Mouse (Mus musculus): Measurements from ENCODE around the gene Zfp106. TPM values are rescaled to one million over a fixed set of nuclear protein-coding genes. Genes with fewer than 3 reads are reported as not detected.

The Zfp106 gene
- polyA plus RNA-seq, 1 experiment from 2014 or later, result 24.8 TPM

DNA sequence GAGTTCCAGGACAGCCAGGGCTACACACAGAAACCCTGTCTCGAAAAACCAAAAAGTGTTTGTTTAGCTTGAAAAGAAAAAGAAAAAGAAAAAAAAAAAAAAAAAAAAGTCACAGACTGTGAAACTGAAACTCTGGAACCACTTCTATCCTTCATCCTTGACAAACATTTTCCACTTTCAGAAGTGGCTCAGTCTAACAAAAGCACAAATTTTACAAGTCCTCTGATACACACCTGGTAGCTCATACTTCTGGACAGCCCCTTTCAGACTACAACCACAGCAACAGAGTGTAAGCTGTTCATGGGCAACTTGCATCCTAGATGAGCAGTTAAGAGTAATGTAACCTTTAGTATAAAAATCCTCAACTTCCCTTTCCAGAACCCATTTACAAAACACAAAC is 2.1 kb downstream of the Zfp106 start:
- Histone ChIP-seq H3K9me3 (ENCODE audit: control insufficient read depth) (no peaks in the 10 kb centered on the region), H3K27me3 (replicated peaks; ENCODE audit: control insufficient read depth, insufficient read depth, low read length) (no peaks in the 10 kb centered on the region), H3K4me2 (replicated peaks; ENCODE audit: low read depth) (no peak overlapping the region), H3K27ac (ENCODE audit: low read depth, low read length) (no peak overlapping the region), H3K9ac (ENCODE audit: low read depth, low read length) (no peak overlapping the region), H3K4me1 (replicated peaks; ENCODE audit: control insufficient read depth, insufficient read depth, low read length) (no peaks in the 10 kb centered on the region), H3K4me3 (ENCODE audit: low read depth, low read length) (no peak overlapping the region), H3K36me3 (ENCODE audit: control insufficient read depth, insufficient read depth) (0 out of 2 replicates have a peak, but pooled peaks cover 3% of the 10 kb centered on the region)
- WGBS, result 76% methylated on average over 1 of the region's 1 CpGs
- TF ChIP-seq CTCF (IDR thresholded peaks at IDR 0.05; ENCODE audit: low read depth), result no peak
- no peak for ATAC-seq

DNA sequence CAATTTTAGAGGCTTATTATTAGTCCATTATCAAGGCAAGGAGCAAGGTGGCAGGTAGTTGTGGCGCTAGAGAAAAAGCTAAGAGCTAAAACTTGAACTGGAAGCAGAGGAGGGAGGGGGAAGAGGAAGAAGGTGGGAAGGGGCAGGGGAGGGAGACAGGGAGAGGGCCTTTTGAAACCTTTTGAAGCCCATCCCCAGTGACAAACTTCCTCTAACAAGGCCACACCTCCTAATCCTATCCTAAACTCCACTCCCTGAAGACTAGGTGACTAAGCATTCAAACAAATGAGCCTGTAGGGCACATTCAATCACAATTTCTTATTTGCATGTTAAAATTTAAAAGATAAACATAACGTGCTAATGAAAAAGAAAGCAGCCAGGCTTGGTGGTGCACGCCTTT is 4.8 kb downstream of the Zfp106 start:
- Histone ChIP-seq H3K9ac (ENCODE audit: low read depth, low read length) (no peak overlapping the region), H3K4me1 (replicated peaks; ENCODE audit: control insufficient read depth, insufficient read depth, low read length) (no peaks in the 10 kb centered on the region), H3K27me3 (replicated peaks; ENCODE audit: control insufficient read depth, insufficient read depth, low read length) (no peaks in the 10 kb centered on the region), H3K4me3 (ENCODE audit: low read depth, low read length) (no peak overlapping the region), H3K4me2 (replicated peaks; ENCODE audit: low read depth) (no peak overlapping the region), H3K27ac (ENCODE audit: low read depth, low read length) (no peak overlapping the region), H3K9me3 (ENCODE audit: control insufficient read depth) (no peaks in the 10 kb centered on the region), H3K36me3 (ENCODE audit: control insufficient read depth, insufficient read depth) (peaks cover 11% of the 10 kb centered on the region; the same call in 1 of the 2 replicates)
- ATAC-seq, result no peak
- TF ChIP-seq CTCF (IDR thresholded peaks at IDR 0.05; ENCODE audit: low read depth), result no peak
- WGBS, result 72% methylated on average over 3 of the region's 3 CpGs

DNA sequence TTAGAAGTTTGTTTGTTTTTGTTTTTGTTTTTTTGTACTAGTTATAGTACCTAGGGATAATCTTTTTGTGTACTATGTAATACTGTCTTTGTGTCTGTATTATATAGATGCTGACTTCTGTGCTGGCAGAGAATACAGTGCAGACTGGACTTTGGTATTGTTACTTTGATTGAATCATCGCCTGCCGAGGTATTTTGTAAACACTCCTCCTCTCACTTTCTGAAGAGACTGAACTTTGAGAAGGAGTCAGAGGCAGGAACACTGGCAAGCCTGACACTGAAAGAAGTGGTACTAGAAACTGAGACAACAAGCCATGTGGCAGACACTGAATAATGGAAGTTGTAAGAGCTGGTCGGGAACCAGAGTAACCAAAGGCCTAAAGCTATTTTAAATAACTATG is 6.8 kb downstream of the Zfp106 start:
- Histone ChIP-seq H3K9me3 (ENCODE audit: control insufficient read depth) (no peaks in the 10 kb centered on the region), H3K27ac (ENCODE audit: low read depth, low read length) (no peak overlapping the region), H3K4me2 (replicated peaks; ENCODE audit: low read depth) (no peak overlapping the region), H3K4me3 (ENCODE audit: low read depth, low read length) (no peak overlapping the region), H3K36me3 (ENCODE audit: control insufficient read depth, insufficient read depth) (peaks cover 16% of the 10 kb centered on the region), H3K4me1 (replicated peaks; ENCODE audit: control insufficient read depth, insufficient read depth, low read length) (no peaks in the 10 kb centered on the region), H3K9ac (ENCODE audit: low read depth, low read length) (no peak overlapping the region), H3K27me3 (replicated peaks; ENCODE audit: control insufficient read depth, insufficient read depth, low read length) (no peaks in the 10 kb centered on the region)
- no peak; the same call in 1 of the 2 replicates for ATAC-seq
- WGBS, result 39% methylated on average over 3 of the region's 3 CpGs
- TF ChIP-seq CTCF (IDR thresholded peaks at IDR 0.05; ENCODE audit: low read depth), result no peak

DNA sequence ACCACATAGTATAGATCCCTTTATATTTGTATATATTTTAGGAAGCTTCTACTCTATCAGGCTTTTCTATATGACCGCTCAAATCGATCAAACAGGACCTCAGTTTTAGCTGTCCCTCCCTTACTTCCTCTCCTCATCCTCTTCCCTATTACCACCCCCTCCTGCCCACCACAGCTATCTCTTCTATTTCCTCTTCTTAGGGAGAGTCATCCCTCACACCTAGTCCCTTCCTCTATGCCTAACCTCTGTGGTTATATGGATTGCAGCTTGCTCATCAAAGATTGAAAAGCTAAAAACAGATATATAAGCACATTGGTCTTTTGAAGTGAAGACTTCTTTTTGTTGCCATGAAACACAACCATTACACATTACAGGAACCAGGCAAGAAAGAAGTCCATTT is 18.9 kb downstream of the Zfp106 start:
- H3K4me1 ChIP-seq (replicated peaks; ENCODE audit: control insufficient read depth, insufficient read depth, low read length), result 0 out of 2 replicates have a peak, but pooled peaks cover 2% of the 10 kb centered on the region
- TF ChIP-seq CTCF (IDR thresholded peaks at IDR 0.05; ENCODE audit: low read depth), result no peak
- ATAC-seq, result no peak

DNA sequence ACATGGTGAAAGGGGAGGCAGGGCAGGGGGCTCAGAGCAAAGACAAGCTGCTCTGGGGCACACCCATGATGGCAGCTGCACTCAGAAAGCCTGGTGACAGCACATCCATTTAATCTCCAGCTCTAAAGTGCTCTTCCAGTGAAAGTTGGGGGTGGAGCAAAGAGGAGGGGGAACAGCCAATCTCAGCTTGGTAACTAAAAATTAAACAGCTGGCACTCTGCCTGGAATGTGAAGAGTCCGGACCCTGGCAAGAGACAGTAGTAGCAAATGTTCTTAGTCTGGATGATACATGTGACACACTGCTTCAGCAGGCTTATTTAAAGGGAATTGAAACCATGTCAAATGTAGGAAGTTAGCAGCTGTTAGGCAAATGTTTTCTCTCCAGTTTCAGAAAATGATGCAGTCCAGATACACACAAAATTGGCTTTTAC is 23.9 kb downstream of the Zfp106 start:
- Histone ChIP-seq H3K9me3 (ENCODE audit: control insufficient read depth) (no peaks in the 10 kb centered on the region), H3K36me3 (ENCODE audit: control insufficient read depth, insufficient read depth) (peaks cover 7% of the 10 kb centered on the region), H3K27ac (ENCODE audit: low read depth, low read length) (no peak overlapping the region), H3K27me3 (replicated peaks; ENCODE audit: control insufficient read depth, insufficient read depth, low read length) (no peaks in the 10 kb centered on the region), H3K4me1 (replicated peaks; ENCODE audit: control insufficient read depth, insufficient read depth, low read length) (0 out of 2 replicates have a peak, but pooled peaks cover 2% of the 10 kb centered on the region), H3K4me2 (replicated peaks; ENCODE audit: low read depth) (peak overlapping the region; percentile 13; the same call in 1 of the 2 replicates), H3K9ac (ENCODE audit: low read depth, low read length) (no peak overlapping the region), H3K4me3 (ENCODE audit: low read depth, low read length) (no peak overlapping the region)
- ATAC-seq, result peak; percentile 49; the same call in 1 of the 2 replicates
- 28% methylated on average over 1 of the region's 1 CpGs for WGBS
- no peak for TF ChIP-seq CTCF (IDR thresholded peaks at IDR 0.05; ENCODE audit: low read depth)

More for the DNA sequence above, 18.9 kb downstream of the Zfp106 start:
- Histone ChIP-seq H3K36me3 (ENCODE audit: control insufficient read depth, insufficient read depth) (peaks cover 20% of the 10 kb centered on the region), H3K27ac (ENCODE audit: low read depth, low read length) (no peak overlapping the region), H3K9me3 (ENCODE audit: control insufficient read depth) (no peaks in the 10 kb centered on the region), H3K4me2 (replicated peaks; ENCODE audit: low read depth) (no peak overlapping the region), H3K9ac (ENCODE audit: low read depth, low read length) (no peak overlapping the region), H3K27me3 (replicated peaks; ENCODE audit: control insufficient read depth, insufficient read depth, low read length) (no peaks in the 10 kb centered on the region), H3K4me3 (ENCODE audit: low read depth, low read length) (no peak overlapping the region)
- 97% methylated on average over 2 of the region's 2 CpGs for WGBS

DNA sequence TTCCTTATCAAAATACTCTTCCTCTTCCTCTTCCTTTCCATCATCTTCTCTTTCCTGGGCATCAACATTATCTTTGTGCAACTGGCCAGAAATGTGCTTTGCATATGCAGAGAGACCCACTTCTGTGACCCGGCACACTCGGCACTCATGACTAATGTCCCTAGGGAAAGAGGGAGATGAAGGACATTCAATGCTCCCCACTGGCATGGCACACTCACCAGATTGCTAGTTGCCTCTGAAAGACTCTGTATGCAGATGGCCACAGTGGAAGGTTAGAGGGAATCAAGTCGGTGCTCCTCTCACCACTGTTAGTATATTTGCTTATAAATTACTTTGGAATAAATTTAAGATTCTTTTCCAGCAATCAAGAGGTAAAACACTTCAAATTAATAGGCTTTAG is 24.3 kb downstream of the Zfp106 start:
- H3K9me3 ChIP-seq (ENCODE audit: control insufficient read depth), result no peaks in the 10 kb centered on the region
- H3K27ac ChIP-seq (ENCODE audit: low read depth, low read length), result 0 out of 2 replicates have a peak overlapping the region, but pooled peaks have one; percentile 16
- no peak for ATAC-seq
- H3K27me3 ChIP-seq (replicated peaks; ENCODE audit: control insufficient read depth, insufficient read depth, low read length), result no peaks in the 10 kb centered on the region
- H3K9ac ChIP-seq (ENCODE audit: low read depth, low read length), result no peak overlapping the region
- WGBS, result 71% methylated on average over 3 of the region's 3 CpGs
- peaks cover 12% of the 10 kb centered on the region for H3K36me3 ChIP-seq (ENCODE audit: control insufficient read depth, insufficient read depth)
- peak overlapping the region; percentile 13 for H3K4me2 ChIP-seq (replicated peaks; ENCODE audit: low read depth)
- TF ChIP-seq CTCF (IDR thresholded peaks at IDR 0.05; ENCODE audit: low read depth), result no peak
- H3K4me3 ChIP-seq (ENCODE audit: low read depth, low read length), result no peak overlapping the region
- 0 out of 2 replicates have a peak, but pooled peaks cover 2% of the 10 kb centered on the region for H3K4me1 ChIP-seq (replicated peaks; ENCODE audit: control insufficient read depth, insufficient read depth, low read length)

DNA sequence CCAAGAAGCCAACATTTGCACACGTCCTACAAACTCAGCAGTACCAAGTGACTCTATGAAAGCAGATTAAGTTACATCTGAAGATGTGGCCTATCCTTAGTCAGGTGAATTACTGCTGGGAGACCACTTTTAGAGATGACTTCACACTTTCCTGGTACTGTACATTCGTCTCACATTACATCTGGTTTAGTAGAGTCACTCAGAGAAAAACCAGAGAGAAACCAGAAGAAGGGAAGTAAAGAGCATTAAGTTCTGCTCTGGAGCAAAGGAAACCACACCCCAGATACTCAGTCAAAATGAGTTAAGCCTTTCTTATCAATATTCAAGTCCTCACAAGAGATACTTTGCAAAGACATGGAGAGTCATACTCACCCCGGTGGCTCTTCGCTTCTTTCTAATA is 32.4 kb downstream of the Zfp106 start:
- Histone ChIP-seq H3K4me1 (replicated peaks; ENCODE audit: control insufficient read depth, insufficient read depth, low read length) (no peaks in the 10 kb centered on the region), H3K4me3 (ENCODE audit: low read depth, low read length) (no peak overlapping the region), H3K27ac (ENCODE audit: low read depth, low read length) (no peak overlapping the region), H3K9me3 (ENCODE audit: control insufficient read depth) (no peaks in the 10 kb centered on the region), H3K4me2 (replicated peaks; ENCODE audit: low read depth) (no peak overlapping the region), H3K27me3 (replicated peaks; ENCODE audit: control insufficient read depth, insufficient read depth, low read length) (no peaks in the 10 kb centered on the region), H3K9ac (ENCODE audit: low read depth, low read length) (no peak overlapping the region), H3K36me3 (ENCODE audit: control insufficient read depth, insufficient read depth) (peaks cover 86% of the 10 kb centered on the region)
- WGBS, result 92% methylated on average over 4 of the region's 4 CpGs
- TF ChIP-seq CTCF (IDR thresholded peaks at IDR 0.05; ENCODE audit: low read depth), result no peak
- ATAC-seq, result no peak
